Mouse (Mus musculus) forebrain, embryonic 16.5 days (tissue): ENCODE data around the gene Zfp507. TPM values are rescaled to one million over a fixed set of nuclear protein-coding genes. Genes with fewer than 3 reads are reported as not detected.
A peak's percentile ranks its signal among the peaks of the same experiment; 100 is the strongest.

Experiments
- ATAC-seq: fragments of 200-750 bp; cut with Nextera tagmentation; 2 replicates; pipeline ENCODE4 v1.8.0; 2017; ENCODE audit warnings: mild to moderate bottlenecking, moderate library complexity
- H3K27ac ChIP-seq: fragments of 300-500 bp; sonication (generic); 2 replicates; pipeline ENCODE4 v1.5.1; 2014; ENCODE audit warnings: low read length, control low read depth
- H3K27me3 ChIP-seq: fragments of 300-500 bp; sonication (generic); replicated peaks from 2 replicates; pipeline ENCODE4 v1.6.1; 2014; ENCODE audit warnings: low read length; ENCODE audit not compliant: control insufficient read depth, insufficient read depth
- H3K36me3 ChIP-seq: fragments of 300-500 bp; sonication (generic); 2 replicates; pipeline ENCODE4 v1.6.1; 2014; ENCODE audit not compliant: control insufficient read depth, insufficient read depth
- H3K4me1 ChIP-seq: fragments of 300-500 bp; sonication (generic); replicated peaks from 2 replicates; pipeline ENCODE4 v1.6.1; 2014; ENCODE audit warnings: low read length; ENCODE audit not compliant: control insufficient read depth, insufficient read depth
- H3K4me2 ChIP-seq: fragments of 300-500 bp; sonication (generic); 2 replicates; pipeline ENCODE4 v1.6.1; 2014; ENCODE audit warnings: mild to moderate bottlenecking, low read length, control low read depth
- H3K4me3 ChIP-seq: fragments of 300-500 bp; sonication (generic); replicated peaks from 2 replicates; pipeline ENCODE4 v1.5.1; 2014; ENCODE audit warnings: mild to moderate bottlenecking, low read length, control low read depth
- H3K9ac ChIP-seq: fragments of 300-500 bp; sonication (generic); replicated peaks from 2 replicates; pipeline ENCODE4 v1.6.1; 2014; ENCODE audit warnings: low read depth, low read length, control low read depth
- H3K9me3 ChIP-seq: fragments of 300-500 bp; sonication (generic); 2 replicates; pipeline ENCODE4 v1.6.1; 2016; ENCODE audit warnings: low read length; ENCODE audit not compliant: control insufficient read depth
- WGBS: fragments of 180-500 bp; shearing (Covaris S2); extraction: QIAGEN DNeasy Blood & Tissue Kit; methylation state at CpG from one replicate; pipeline ENCODE4 v1.1.7; 2014; 5-methylcytosine and 5-hydroxymethylcytosine counted together
- polyA plus RNA-seq: library from polyadenylated mRNA; unstranded; fragments of >200 nt; fragmentation: Nextera tagmentation; extraction: Ambion mirVana; gene quantifications from 2 replicates; pipeline ENCODE4 v1.2.1, GENCODE M21; 2015

Gene Zfp507
- polyA plus RNA-seq, 1 experiment from 2014 or later = 18.5 TPM

DNA sequence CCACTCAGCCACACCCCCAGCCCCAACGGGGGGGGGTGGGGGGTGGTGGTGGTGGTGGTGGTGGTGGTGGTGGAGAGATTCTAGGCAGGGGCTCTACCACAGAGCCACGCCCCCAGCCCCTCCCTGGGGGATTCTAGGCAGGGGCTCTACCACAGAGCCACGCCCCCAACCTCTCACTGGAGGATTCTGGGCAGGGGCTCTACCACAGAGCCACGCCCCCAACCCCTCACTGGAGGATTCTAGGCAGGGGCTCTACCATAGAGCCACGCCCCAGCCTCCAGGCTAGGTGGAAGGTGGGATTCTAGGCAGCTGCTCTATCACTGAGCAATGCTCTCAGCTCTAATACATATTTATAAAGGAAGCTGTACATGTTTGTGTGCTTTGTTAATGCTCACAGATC, 41.0 kb downstream of the Zfp507 start:
- Histone ChIP-seq H3K9ac (no peak overlapping the region), H3K27ac (no peak overlapping the region), H3K4me3 (no peak overlapping the region), H3K36me3 (no peaks in the 10 kb centered on the region), H3K27me3 (no peaks in the 10 kb centered on the region), H3K9me3 (no peaks in the 10 kb centered on the region), H3K4me2 (no peak overlapping the region), H3K4me1 (no peaks in the 10 kb centered on the region)
- no peak for ATAC-seq
- 69% methylated on average over 5 of the region's 5 CpGs for WGBS

DNA sequence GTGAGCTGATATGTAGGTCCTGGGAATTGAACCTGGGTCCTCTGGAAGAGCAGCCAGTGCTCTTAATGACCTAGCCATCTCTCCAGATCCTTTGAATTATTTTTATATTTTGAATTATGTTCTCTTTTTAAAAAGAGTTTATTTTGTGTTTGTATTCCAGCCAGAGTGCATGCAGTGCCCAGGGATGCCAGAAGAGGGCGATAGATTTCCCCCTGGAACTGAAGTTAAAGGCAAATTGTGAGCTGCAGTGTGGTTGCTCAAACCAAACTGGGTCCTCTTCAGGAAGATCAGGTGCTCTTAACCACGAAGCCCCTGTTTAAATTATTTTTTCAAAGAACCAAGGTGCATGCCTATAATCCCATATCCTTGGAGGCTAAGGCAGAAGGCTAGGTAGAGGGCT, 43.2 kb downstream of the Zfp507 start:
- peaks cover 3% of the 10 kb centered on the region; the same call in 1 of the 2 replicates for H3K4me1 ChIP-seq
- no peaks in the 10 kb centered on the region for H3K36me3 ChIP-seq
- no peak overlapping the region for H3K4me2 ChIP-seq
- no peaks in the 10 kb centered on the region for H3K27me3 ChIP-seq
- no peaks in the 10 kb centered on the region for H3K9me3 ChIP-seq
- 17% methylated on average over 2 of the region's 2 CpGs for WGBS
- no peak overlapping the region for H3K9ac ChIP-seq
- no peak for ATAC-seq
- H3K27ac ChIP-seq = no peak overlapping the region
- no peak overlapping the region for H3K4me3 ChIP-seq

DNA sequence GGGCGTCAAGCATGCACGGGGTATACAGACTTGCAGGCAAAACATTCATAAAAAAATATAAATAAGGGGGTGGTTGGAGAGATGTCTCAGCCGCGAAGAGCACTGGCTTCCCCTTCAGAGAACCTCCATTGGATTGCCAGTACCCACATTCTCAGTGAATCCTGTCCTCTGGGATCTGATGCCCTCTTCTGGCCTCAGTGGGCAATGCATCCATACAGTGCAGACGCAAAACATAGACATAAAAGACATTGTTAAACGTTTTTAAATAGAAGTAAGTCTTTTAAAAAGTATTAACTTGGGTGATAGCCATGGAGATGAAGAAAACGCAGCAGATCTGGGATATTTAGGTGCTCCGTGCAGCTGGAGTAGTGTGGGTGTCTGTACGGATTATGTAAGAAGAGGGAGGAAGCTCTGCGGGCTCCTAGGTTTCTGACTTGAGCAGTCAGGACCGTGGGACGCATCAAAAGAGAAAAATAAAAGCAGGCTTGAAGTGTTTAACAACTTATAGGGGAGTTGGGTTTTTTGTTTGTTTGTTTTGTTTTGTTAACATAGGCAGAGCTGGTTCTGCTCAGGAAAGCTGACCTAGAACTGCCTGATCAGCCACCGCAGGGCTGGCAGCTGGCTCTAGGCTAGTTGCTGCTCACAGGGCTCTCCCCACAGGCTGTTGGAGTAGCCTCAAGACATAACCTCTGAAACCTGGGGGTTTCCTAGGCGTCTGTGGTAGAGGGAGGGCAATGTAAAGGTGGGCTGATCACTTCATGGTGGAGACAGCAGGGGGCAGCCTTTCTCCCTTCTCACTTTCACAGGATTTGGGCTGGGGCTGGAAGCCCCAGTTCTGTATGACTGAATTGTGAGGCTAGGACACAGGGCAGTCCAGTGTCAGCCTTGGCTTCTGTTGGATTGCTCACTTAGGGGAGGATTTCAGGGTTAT, 46.0 kb downstream of the Zfp507 start:
- Histone ChIP-seq H3K27me3 (no peaks in the 10 kb centered on the region), H3K27ac (no peak overlapping the region), H3K9me3 (no peaks in the 10 kb centered on the region), H3K4me1 (peaks cover 17% of the 10 kb centered on the region), H3K4me2 (no peak overlapping the region), H3K36me3 (no peaks in the 10 kb centered on the region), H3K4me3 (no peak overlapping the region), H3K9ac (no peak overlapping the region)
- 44% methylated on average over 14 of the region's 14 CpGs for WGBS
- ATAC-seq = no peak

DNA sequence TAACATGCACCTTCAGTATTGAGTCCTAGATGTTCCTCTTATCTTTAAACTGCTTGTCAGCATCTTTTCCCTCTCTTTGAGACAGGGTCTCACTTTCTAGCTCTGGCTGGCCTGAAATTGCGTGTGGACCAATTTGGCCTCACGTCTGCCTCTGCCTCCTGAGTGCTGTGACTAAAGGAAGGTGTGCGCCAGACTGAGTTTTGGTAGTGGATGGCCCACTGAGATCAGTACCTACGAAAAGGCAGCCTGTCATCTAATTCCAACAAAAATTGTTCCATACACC, 48.0 kb downstream of the Zfp507 start:
- ATAC-seq = no peak
- Histone ChIP-seq H3K36me3 (peaks cover 3% of the 10 kb centered on the region), H3K9ac (peak overlapping the region; percentile 51), H3K27ac (no peak overlapping the region), H3K4me3 (peak overlapping the region; percentile 86), H3K27me3 (no peaks in the 10 kb centered on the region), H3K9me3 (no peaks in the 10 kb centered on the region), H3K4me1 (peaks cover 17% of the 10 kb centered on the region), H3K4me2 (peak overlapping the region; percentile 68)
- 73% methylated on average over 4 of the region's 4 CpGs for WGBS

DNA sequence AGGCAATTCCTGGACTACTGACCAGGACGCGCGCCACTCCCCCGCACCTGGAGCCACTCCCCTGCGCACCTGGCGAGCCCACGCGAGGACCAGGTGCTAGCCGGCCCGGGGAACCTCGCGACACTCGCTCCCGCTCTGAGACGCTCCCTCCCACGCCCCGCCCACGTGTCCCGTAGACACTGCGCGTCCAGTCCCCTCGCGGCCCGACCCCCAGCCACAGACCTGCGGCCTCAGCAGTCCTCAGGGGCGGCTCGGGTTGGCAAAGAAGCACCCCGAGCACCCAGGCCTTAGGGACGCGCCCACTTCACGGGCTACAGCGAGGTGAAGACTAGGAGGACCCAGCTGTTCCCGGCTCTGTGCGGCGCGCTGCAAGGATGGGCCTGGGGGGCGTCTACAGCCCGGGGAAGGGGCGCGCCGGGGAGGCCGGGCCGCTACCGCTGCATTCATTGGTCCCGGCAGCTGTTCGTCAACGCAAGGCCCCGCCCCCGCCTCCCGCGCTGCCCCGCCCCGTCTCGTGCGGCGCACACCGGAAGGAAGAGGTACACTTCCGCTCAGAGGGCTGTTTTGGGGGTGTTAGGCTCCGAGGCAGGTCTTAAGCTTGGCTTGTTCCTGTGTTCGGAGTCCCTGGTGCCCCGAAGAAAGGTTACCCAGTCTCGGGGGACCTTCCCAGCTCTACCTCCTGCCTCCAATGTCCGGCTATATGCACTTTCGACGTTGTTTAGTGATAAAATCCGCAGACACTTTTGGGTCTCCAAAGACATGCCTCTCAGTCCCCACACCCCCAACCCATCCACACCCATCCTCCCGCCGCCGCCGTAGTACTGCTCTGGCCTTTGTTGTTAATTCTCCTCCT, 48.5 kb downstream of the Zfp507 start, which contains the start of gene Dpy19l3:
Dpy19l3 (minus strand) TSS at position 422 of the 853 bp plus-strand sequence.
- Histone ChIP-seq H3K36me3 (peaks cover 9% of the 10 kb centered on the region), H3K27ac (peak within 1 kb of the TSS; percentile 31; the same call in 1 of the 2 replicates), H3K9me3 (no peaks in the 10 kb centered on the region), H3K4me3 (peak within 1 kb of the TSS; percentile 86), H3K27me3 (no peaks in the 10 kb centered on the region), H3K9ac (peak within 1 kb of the TSS; percentile 82), H3K4me1 (peaks cover 17% of the 10 kb centered on the region), H3K4me2 (peak within 1 kb of the TSS; percentile 97)
- under 1% methylated on average over 70 of the region's 70 CpGs for WGBS
- peak; percentile 99 for ATAC-seq

DNA sequence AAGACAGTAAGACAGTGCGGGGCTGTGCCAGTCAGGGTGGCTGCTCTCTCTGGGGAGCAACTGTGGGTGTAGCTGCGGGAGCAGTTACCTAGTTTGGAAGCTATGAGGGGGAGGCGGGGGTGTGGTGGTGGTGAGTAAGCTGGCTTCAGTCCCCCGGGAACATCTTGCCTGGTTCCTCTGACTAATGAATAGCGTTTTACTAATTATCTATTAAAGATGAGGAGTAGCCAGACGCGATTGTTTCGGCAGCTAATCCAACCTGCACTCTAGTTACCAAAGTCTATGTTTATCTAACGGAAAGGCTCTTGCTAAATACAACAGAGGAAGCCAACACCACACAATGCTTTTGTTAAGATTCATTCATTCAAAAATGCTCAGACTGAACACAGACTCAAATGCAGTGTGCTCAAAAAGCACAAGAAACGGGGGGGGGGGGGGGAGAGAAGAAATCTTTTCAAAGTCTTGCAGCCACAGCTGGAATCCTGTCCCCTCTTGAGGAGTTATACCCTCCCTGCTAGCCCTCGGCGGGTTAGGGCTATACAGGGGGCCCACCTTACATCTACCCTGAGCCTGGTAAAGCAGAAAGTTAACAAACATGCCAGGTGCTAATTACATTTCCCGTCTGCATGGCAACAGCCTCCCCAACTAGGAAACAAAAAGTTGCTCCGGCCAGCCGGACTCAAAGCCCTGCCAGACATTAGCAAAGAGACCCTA, 49.3 kb downstream of the Zfp507 start:
- 1% methylated on average over 15 of the region's 15 CpGs for WGBS
- Histone ChIP-seq H3K9me3 (no peaks in the 10 kb centered on the region), H3K27me3 (no peaks in the 10 kb centered on the region), H3K27ac (no peak overlapping the region), H3K4me2 (peak overlapping the region; percentile 97), H3K4me1 (peaks cover 17% of the 10 kb centered on the region), H3K9ac (peak overlapping the region; percentile 82), H3K4me3 (peak overlapping the region; percentile 86), H3K36me3 (peaks cover 17% of the 10 kb centered on the region)
- ATAC-seq = peak; percentile 16; the same call in 1 of the 2 replicates

GRCm38 (mm10) chr7:35750873-35751272, 51.9 kb downstream of the Zfp507 start:
- 94% methylated on average over 9 of the region's 9 CpGs for WGBS
- no peak overlapping the region for H3K9ac ChIP-seq
- no peak overlapping the region for H3K4me2 ChIP-seq
- no peaks in the 10 kb centered on the region for H3K9me3 ChIP-seq
- H3K4me1 ChIP-seq = peaks cover 17% of the 10 kb centered on the region
- ATAC-seq = no peak
- H3K4me3 ChIP-seq = no peak overlapping the region
- peaks cover 22% of the 10 kb centered on the region for H3K36me3 ChIP-seq
- H3K27ac ChIP-seq = no peak overlapping the region
- no peaks in the 10 kb centered on the region for H3K27me3 ChIP-seq

DNA sequence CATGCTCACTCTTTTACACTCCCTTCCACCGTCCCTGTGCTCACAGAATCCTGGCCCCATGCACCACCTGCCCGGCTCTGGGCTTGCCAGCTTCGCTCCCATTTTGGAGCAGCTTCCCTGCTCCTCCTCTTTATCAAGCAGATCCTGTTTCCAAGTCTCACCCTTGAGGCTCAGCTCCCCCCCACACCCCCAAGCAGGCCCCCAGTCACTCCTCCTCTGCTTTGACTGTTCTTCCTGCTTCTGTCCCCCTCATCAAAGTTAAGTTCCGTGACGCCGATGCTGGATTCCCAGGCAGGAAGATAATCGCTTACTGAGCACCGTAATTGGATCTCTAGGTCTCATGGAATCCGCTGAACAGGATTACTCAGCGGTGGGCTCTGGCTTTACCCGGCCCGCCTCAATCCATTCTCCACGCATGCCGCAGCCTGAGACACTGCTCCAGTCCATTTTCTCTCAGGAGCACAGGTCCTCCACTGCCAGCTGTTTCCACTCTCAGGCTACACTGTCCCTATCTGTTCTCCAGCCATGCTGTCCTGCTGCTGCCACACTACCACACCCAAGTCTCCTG, 55.3 kb downstream of the Zfp507 start:
- Histone ChIP-seq H3K36me3 (peaks cover 22% of the 10 kb centered on the region), H3K9ac (no peak overlapping the region), H3K4me2 (no peak overlapping the region), H3K27me3 (no peaks in the 10 kb centered on the region), H3K4me1 (no peaks in the 10 kb centered on the region; the same call in 1 of the 2 replicates), H3K27ac (no peak overlapping the region), H3K4me3 (no peak overlapping the region), H3K9me3 (no peaks in the 10 kb centered on the region)
- no peak for ATAC-seq
- WGBS = 66% methylated on average over 14 of the region's 14 CpGs
